Mouse (Mus musculus): ENCODE data around the gene Kdm2b.

Kdm2b gene

GRCm38 (mm10) chr5:123011705-123012104 is 22.1 kb upstream of the Kdm2b start:
- no peak for DNase-seq (ENCODE audit: low spot score)

GRCm38 (mm10) chr5:123010806-123011205 is 21.2 kb upstream of the Kdm2b start:
- DNase-seq (ENCODE audit: low spot score), result no peak

GRCm38 (mm10) chr5:123009873-123010272 is 20.2 kb upstream of the Kdm2b start:
- DNase-seq (ENCODE audit: low spot score), result no peak

- no peak for DNase-seq (ENCODE audit: low spot score)
Observed at GRCm38 (mm10) chr5:123008877-123009493, 19.4 kb upstream of the Kdm2b start.

- no peak for DNase-seq (ENCODE audit: low spot score)
Observed at GRCm38 (mm10) chr5:123005716-123006592, 16.3 kb upstream of the Kdm2b start.

- no peak for DNase-seq (ENCODE audit: low spot score)
Observed at GRCm38 (mm10) chr5:123000901-123001300, 11.3 kb upstream of the Kdm2b start.

GRCm38 (mm10) chr5:122997205-122998204 is 7.9 kb upstream of the Kdm2b start:
- no peak for DNase-seq (ENCODE audit: low spot score)

GRCm38 (mm10) chr5:122994910-122995309 is 5.3 kb upstream of the Kdm2b start:
- no peak for DNase-seq (ENCODE audit: low spot score)

- DNase-seq (ENCODE audit: low spot score), result peak; percentile 95
Observed at GRCm38 (mm10) chr5:122994303-122994846, 4.8 kb upstream of the Kdm2b start.

GRCm38 (mm10) chr5:122993811-122994210 is 4.2 kb upstream of the Kdm2b start:
- DNase-seq (ENCODE audit: low spot score), result no peak

- DNase-seq (ENCODE audit: low spot score), result peak; percentile 44
Observed at GRCm38 (mm10) chr5:122991350-122992004, 1.9 kb upstream of the Kdm2b start.

GRCm38 (mm10) chr5:122990411-122991160 is 963 bp upstream of the Kdm2b start:
- DNase-seq (ENCODE audit: low spot score), result no peak

GRCm38 (mm10) chr5:122989001-122989525 is 560 bp downstream of the Kdm2b start:
- peak; percentile 82 for DNase-seq (ENCODE audit: low spot score)

GRCm38 (mm10) chr5:122988021-122988751 is 1.4 kb downstream of the Kdm2b start:
- peak; percentile 32 for DNase-seq (ENCODE audit: low spot score)

- DNase-seq (ENCODE audit: low spot score), result peak; percentile 28
Observed at GRCm38 (mm10) chr5:122987211-122988020, 2.2 kb downstream of the Kdm2b start.

- DNase-seq (ENCODE audit: low spot score), result no peak
Observed at GRCm38 (mm10) chr5:122986091-122986493, 3.5 kb downstream of the Kdm2b start.

GRCm38 (mm10) chr5:122985276-122985675 is 4.3 kb downstream of the Kdm2b start:
- DNase-seq (ENCODE audit: low spot score), result no peak

GRCm38 (mm10) chr5:122984483-122984882 is 5.1 kb downstream of the Kdm2b start:
- DNase-seq (ENCODE audit: low spot score), result no peak

- no peak for DNase-seq (ENCODE audit: low spot score)
Observed at GRCm38 (mm10) chr5:122978970-122979369, 10.7 kb downstream of the Kdm2b start.

Data from yolk sac, embryonic 10.5 days (tissue).